Mouse (Mus musculus) thymus, adult 2 months (tissue): ENCODE measurements around the gene Olfr736. TPM values are rescaled to one million over a fixed set of nuclear protein-coding genes. Genes with fewer than 3 reads are reported as not detected.

Source experiments
- DNase-seq: peaks from one replicate; pipeline ENCODE4 v3.0.0; 2021
- H3K27ac ChIP-seq: fragments of 200-500 bp; 2 replicates; pipeline ENCODE4 v1.5.1; 2012; ENCODE audit warnings: low read length, control low read depth; ENCODE audit not compliant: control insufficient read depth, insufficient read depth
- H3K27me3 ChIP-seq: fragments of 200-500 bp; 2 replicates; pipeline ENCODE4 v1.6.1; 2012; ENCODE audit warnings: mild to moderate bottlenecking, low read length, moderate library complexity, mixed read lengths; ENCODE audit not compliant: control insufficient read depth, insufficient read depth
- H3K36me3 ChIP-seq: fragments of 200-500 bp; 2 replicates; pipeline ENCODE4 v1.6.1; 2012; ENCODE audit warnings: mild to moderate bottlenecking, low read length, moderate library complexity; ENCODE audit not compliant: control insufficient read depth, insufficient read depth
- H3K4me1 ChIP-seq: fragments of 200-500 bp; replicated peaks from 2 replicates; pipeline ENCODE4 v1.6.1; 2012; ENCODE audit warnings: low read length; ENCODE audit not compliant: control insufficient read depth, insufficient read depth
- H3K4me3 ChIP-seq: fragments of 200-500 bp; 2 replicates; pipeline ENCODE4 v1.5.1; 2012; ENCODE audit warnings: mild to moderate bottlenecking, low read length, control low read depth, moderate library complexity; ENCODE audit not compliant: control insufficient read depth, insufficient read depth
- CTCF ChIP-seq: fragments of 200-500 bp; IDR thresholded peaks from 2 replicates; pipeline ENCODE4 v1.5.1; 2012; ENCODE audit warnings: mild to moderate bottlenecking, control low read depth, low read length, moderate library complexity, borderline replicate concordance; ENCODE audit not compliant: control insufficient read depth, poor library complexity, insufficient read depth; ENCODE audit errors: extremely low read depth
- POLR2A ChIP-seq: fragments of 200-500 bp; IDR thresholded peaks from 2 replicates; pipeline ENCODE4 v1.6.1; 2012; ENCODE audit warnings: mild to moderate bottlenecking, low read length, control low read depth, moderate library complexity; ENCODE audit not compliant: control insufficient read depth, poor library complexity, insufficient read depth; ENCODE audit errors: extremely low read depth
- WGBS: fragments of 180-500 bp; shearing (Covaris S2); methylation state at CpG from one replicate; pipeline ENCODE4 v1.1.7; 2018; 5-methylcytosine and 5-hydroxymethylcytosine counted together
- polyA plus RNA-seq: library from polyadenylated mRNA; depleted of rRNA; stranded (reverse); fragments of >200 nt; gene quantifications from 2 replicates; pipeline ENCODE4 v1.2.3, GENCODE M21; 2012; rRNA removed

Gene Olfr736
- polyA plus RNA-seq, 1 experiment: not detected

DNA sequence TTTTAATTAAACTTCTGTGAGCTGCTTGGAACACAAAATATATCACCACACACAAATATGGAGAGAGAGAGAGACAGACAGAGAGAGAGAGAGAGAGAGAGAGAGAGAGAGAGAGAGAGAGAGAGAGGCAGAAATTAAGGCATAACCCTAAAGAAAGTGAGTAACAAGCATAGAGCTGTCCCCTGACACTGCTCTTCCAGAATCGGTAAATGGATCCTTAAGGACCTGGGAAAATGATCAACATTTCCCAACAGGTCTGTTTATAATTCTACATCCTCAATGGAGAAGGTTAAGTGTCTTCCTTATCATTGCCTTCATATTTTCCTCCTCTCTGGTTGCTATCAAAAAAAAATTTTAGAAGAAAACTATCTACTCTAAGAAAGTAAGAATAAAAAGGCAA lies 26.3 kb downstream of the Olfr736 start, which contains the start of gene Olfr738:
TSS of gene Olfr738 (plus strand) at position 301 of the 400 bp plus-strand sequence.
- TF ChIP-seq POLR2A (no peak), CTCF (no peak)
- H3K36me3 ChIP-seq: no peaks in the 10 kb centered on the region
- H3K4me3 ChIP-seq: no peak within 1 kb of the TSS
- no peak within 1 kb of the TSS for H3K27ac ChIP-seq
- WGBS: 83% methylated on average over 1 of the region's 1 CpGs
- H3K27me3 ChIP-seq: no peaks in the 10 kb centered on the region
- DNase-seq: no peak
- H3K4me1 ChIP-seq: no peaks in the 10 kb centered on the region

DNA sequence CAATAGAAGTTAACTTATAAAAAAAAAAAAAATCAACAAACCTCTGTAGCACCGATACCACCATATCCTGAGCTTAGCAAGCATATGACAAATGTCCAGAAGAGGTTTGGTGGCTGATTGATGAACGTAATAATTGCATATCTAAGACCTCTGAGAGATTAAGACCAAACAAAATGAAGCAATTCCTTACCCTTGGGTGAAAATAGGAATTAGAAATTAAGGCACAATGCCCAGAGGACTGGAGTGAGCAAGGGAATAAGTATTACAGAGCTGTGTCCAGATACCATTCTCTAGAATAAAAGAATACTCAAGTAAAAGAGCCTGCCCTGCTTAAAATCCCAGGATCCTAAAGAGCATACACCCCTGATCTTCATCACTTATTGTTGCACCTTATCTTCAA lies 37.4 kb downstream of the Olfr736 start, which contains the start of gene Olfr739:
TSS of gene Olfr739 (plus strand) at position 301 of the 400 bp plus-strand sequence.
- no peak within 1 kb of the TSS for H3K4me3 ChIP-seq
- TF ChIP-seq POLR2A (no peak), CTCF (no peak)
- DNase-seq: no peak
- no peaks in the 10 kb centered on the region for H3K27me3 ChIP-seq
- no peaks in the 10 kb centered on the region for H3K36me3 ChIP-seq
- H3K27ac ChIP-seq: no peak within 1 kb of the TSS
- 71% methylated on average over 2 of the region's 2 CpGs for WGBS
- no peaks in the 10 kb centered on the region for H3K4me1 ChIP-seq

Other genes with a start within 250 kb of the Olfr736 start
- not detected in 2 replicates for gene Olfr728, start 238.5 kb upstream of the Olfr736 start, polyA plus RNA-seq
- not detected in 2 replicates for gene Olfr729, start 228.3 kb upstream of the Olfr736 start, polyA plus RNA-seq
- not detected in 2 replicates for gene Olfr730, start 193.0 kb upstream of the Olfr736 start, polyA plus RNA-seq
- gene Olfr731, start 139.3 kb upstream of the Olfr736 start, polyA plus RNA-seq: not detected in 2 replicates
- gene Olfr732, start 97.0 kb upstream of the Olfr736 start, polyA plus RNA-seq: not detected in 2 replicates
- gene Olfr733, start 79.6 kb upstream of the Olfr736 start, polyA plus RNA-seq: not detected in 2 replicates
- not detected in 2 replicates for gene Olfr734, start 54.4 kb upstream of the Olfr736 start, polyA plus RNA-seq
- gene Olfr735, start 32.3 kb upstream of the Olfr736 start, polyA plus RNA-seq: not detected in 2 replicates
- 1.5 and 2.4 TPM in 2 replicates for gene Tlr11, start 23.2 kb upstream of the Olfr736 start, polyA plus RNA-seq
- not detected in 2 replicates for gene Olfr738, start 26.4 kb downstream of the Olfr736 start, polyA plus RNA-seq
- not detected in 2 replicates for gene Olfr739, start 37.5 kb downstream of the Olfr736 start, polyA plus RNA-seq
- not detected in 2 replicates for gene Olfr740, start 64.4 kb downstream of the Olfr736 start, polyA plus RNA-seq
- gene Olfr741, start 91.6 kb downstream of the Olfr736 start, polyA plus RNA-seq: not detected in 2 replicates
- gene Olfr742, start 122.4 kb downstream of the Olfr736 start, polyA plus RNA-seq: not detected in 2 replicates
- gene Olfr743, start 140.7 kb downstream of the Olfr736 start, polyA plus RNA-seq: not detected in 2 replicates
- gene Olfr744, start 233.7 kb downstream of the Olfr736 start, polyA plus RNA-seq: not detected in 2 replicates